Mouse (Mus musculus) heart, embryonic 13.5 days (tissue): ENCODE measurements around the gene Kcnn1. TPM values are rescaled to one million over a fixed set of nuclear protein-coding genes. Genes with fewer than 3 reads are reported as not detected.
A peak's percentile ranks its signal among the peaks of the same experiment; 100 is the strongest.

Experiments used
- ATAC-seq: fragments of 200-750 bp; cut with Nextera tagmentation; 2 replicates; pipeline ENCODE4 v1.8.0; 2017; ENCODE audit warnings: moderate TSS enrichment; ENCODE audit not compliant: insufficient number of reproducible peaks, low FRiP score, low TSS enrichment; ENCODE audit errors: extremely low read depth
- H3K27ac ChIP-seq: fragments of 300-500 bp; sonication (generic); replicated peaks from 2 replicates; pipeline ENCODE4 v1.5.1; 2015; ENCODE audit warnings: moderate library complexity, mild to moderate bottlenecking, inconsistent platforms
- H3K27me3 ChIP-seq: fragments of 300-500 bp; sonication (generic); replicated peaks from 2 replicates; pipeline ENCODE4 v1.6.1; 2015; ENCODE audit warnings: mild to moderate bottlenecking, inconsistent platforms
- H3K36me3 ChIP-seq: fragments of 300-500 bp; sonication (generic); 2 replicates; pipeline ENCODE4 v1.6.1; 2015; ENCODE audit warnings: mild to moderate bottlenecking, inconsistent platforms
- H3K4me1 ChIP-seq: fragments of 300-500 bp; sonication (generic); 2 replicates; pipeline ENCODE4 v1.6.1; 2015; ENCODE audit warnings: inconsistent platforms
- H3K4me2 ChIP-seq: fragments of 300-500 bp; sonication (generic); 2 replicates; pipeline ENCODE4 v1.6.1; 2015; ENCODE audit warnings: inconsistent platforms, mild to moderate bottlenecking, moderate library complexity
- H3K4me3 ChIP-seq: fragments of 300-500 bp; sonication (generic); 2 replicates; pipeline ENCODE4 v1.5.1; 2015; ENCODE audit warnings: moderate library complexity, mild to moderate bottlenecking, inconsistent platforms
- H3K9ac ChIP-seq: fragments of 300-500 bp; sonication (generic); 2 replicates; pipeline ENCODE4 v1.6.1; 2015; ENCODE audit warnings: inconsistent platforms, mild to moderate bottlenecking, moderate library complexity
- H3K9me3 ChIP-seq: fragments of 300-500 bp; sonication (generic); 2 replicates; pipeline ENCODE4 v1.6.1; 2016; ENCODE audit warnings: inconsistent platforms
- WGBS: fragments of 180-500 bp; shearing (Covaris S2); methylation state at CpG from one replicate; pipeline ENCODE4 v1.1.7; 2015; ENCODE audit warnings: mixed read lengths; 5-methylcytosine and 5-hydroxymethylcytosine counted together
- polyA plus RNA-seq: library from polyadenylated mRNA; unstranded; fragments of >200 nt; fragmentation: Nextera tagmentation; extraction: Ambion mirVana; gene quantifications from 2 replicates; pipeline ENCODE4 v1.2.1, GENCODE M21; 2015

Gene Kcnn1
- polyA plus RNA-seq, 1 experiment from 2014 or later: 1.5 TPM

DNA sequence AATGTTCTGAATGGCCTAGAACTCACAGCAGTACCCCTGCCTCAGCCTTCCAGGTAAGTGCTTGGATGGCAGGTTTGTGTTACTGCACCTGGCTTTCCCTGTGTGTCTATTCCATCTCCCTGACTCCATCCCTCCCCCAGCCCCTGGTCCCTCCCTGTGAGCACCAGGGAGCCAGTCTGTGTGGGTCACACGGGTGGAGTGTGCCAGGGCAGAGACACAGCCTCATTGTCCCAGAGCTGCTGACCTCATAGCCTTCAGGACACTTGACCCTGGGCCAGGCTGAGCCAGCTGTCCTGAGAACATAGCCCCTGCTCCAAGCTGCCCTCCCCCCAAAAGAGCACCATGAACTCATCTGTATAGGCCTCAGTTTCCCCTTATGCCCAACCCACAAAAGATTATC, 55.8 kb downstream of the Kcnn1 start:
- no peak for ATAC-seq
- Histone ChIP-seq H3K4me2 (no peak overlapping the region), H3K9me3 (no peaks in the 10 kb centered on the region), H3K9ac (no peak overlapping the region), H3K36me3 (no peaks in the 10 kb centered on the region), H3K4me3 (no peak overlapping the region), H3K4me1 (peaks cover 13% of the 10 kb centered on the region), H3K27me3 (peaks cover 74% of the 10 kb centered on the region), H3K27ac (no peak overlapping the region)
- 44% methylated on average over 1 of the region's 1 CpGs for WGBS

DNA sequence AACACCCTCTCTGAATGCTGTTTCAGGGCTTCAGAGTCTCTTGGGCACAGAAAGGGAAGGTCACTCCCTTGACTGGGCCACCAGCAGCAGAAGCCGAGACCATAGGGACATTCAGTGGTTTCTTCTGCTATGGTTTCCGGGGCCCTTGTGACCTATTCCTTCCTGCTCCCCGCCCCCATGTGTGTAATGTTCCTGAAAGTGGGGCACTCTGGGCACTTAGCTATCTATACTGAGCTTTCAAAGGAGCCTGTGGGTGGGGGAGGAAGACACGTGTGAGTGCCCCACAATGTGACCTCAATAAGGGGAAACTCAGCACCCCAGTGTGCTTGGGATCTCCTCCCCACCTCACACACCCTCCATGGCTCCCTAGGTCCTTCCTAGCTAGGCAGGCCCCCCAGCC, 56.5 kb downstream of the Kcnn1 start:
- Histone ChIP-seq H3K4me3 (no peak overlapping the region), H3K27me3 (peaks cover 79% of the 10 kb centered on the region), H3K4me1 (peaks cover 13% of the 10 kb centered on the region), H3K36me3 (no peaks in the 10 kb centered on the region), H3K9ac (no peak overlapping the region), H3K27ac (no peak overlapping the region), H3K4me2 (no peak overlapping the region), H3K9me3 (no peaks in the 10 kb centered on the region)
- WGBS: 77% methylated on average over 4 of the region's 4 CpGs
- no peak for ATAC-seq

DNA sequence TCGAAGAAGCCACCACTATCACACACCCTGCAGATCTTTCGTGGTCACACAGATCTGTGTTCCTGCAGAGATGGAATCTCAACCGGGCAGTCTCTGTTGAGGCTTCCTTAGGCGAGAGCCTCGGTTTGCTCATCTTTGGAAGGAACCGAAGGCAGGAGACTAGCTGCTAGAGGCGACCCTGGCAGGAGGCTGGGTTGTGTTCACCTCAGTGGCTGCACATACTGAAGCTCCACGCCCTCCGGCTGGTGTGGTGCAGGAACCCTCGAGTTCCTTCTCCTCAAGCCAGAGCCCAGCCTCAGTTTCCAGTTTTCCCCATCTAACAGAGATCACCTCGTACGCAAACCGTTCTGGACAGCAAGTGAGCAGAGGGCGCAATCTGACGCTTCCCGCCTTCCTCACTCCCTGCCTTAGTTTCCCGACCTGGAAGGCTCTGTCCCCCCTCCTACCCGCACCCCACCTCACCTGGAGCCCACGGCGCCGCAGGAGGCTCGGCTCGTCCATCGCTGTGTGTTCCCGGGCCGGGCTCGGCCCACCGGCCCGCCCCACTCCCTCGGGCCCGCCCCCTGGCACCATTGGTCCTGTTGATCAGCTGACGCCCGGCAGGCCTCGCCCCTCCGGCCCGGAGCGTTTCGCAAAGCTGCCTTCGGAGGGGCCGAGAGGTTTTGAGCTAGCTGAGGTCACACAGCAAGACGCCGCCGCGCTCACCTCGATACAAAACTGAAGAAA, 58.4 kb downstream of the Kcnn1 start, which contains the start of gene Mast3:
Gene Mast3, minus strand, starts transcription at position 574 of the 726 bp plus-strand sequence.
- ATAC-seq: peak; percentile 63; the same call in 1 of the 2 replicates
- 1% methylated on average over 45 of the region's 45 CpGs for WGBS
- Histone ChIP-seq H3K27ac (no peak within 1 kb of the TSS), H3K9ac (peak within 1 kb of the TSS; percentile 75), H3K36me3 (no peaks in the 10 kb centered on the region), H3K4me2 (peak within 1 kb of the TSS; percentile 95), H3K9me3 (no peaks in the 10 kb centered on the region), H3K4me1 (peaks cover 13% of the 10 kb centered on the region), H3K27me3 (peaks cover 79% of the 10 kb centered on the region), H3K4me3 (peak within 1 kb of the TSS; percentile 63)

- no peaks in the 10 kb centered on the region for H3K9me3 ChIP-seq
- 0 out of 2 replicates have a peak, but pooled peaks have one; percentile 10 for ATAC-seq
- under 1% methylated on average over 43 of the region's 47 CpGs for WGBS
- H3K9ac ChIP-seq: peak overlapping the region; percentile 75
- H3K4me2 ChIP-seq: peak overlapping the region; percentile 95
- H3K4me1 ChIP-seq: peaks cover 13% of the 10 kb centered on the region
- no peak overlapping the region for H3K27ac ChIP-seq
- H3K4me3 ChIP-seq: peak overlapping the region; percentile 63
- no peaks in the 10 kb centered on the region for H3K36me3 ChIP-seq
- H3K27me3 ChIP-seq: peaks cover 81% of the 10 kb centered on the region
Measured at GRCm38 (mm10) chr8:70803761-70804480, 59.1 kb downstream of the Kcnn1 start.

DNA sequence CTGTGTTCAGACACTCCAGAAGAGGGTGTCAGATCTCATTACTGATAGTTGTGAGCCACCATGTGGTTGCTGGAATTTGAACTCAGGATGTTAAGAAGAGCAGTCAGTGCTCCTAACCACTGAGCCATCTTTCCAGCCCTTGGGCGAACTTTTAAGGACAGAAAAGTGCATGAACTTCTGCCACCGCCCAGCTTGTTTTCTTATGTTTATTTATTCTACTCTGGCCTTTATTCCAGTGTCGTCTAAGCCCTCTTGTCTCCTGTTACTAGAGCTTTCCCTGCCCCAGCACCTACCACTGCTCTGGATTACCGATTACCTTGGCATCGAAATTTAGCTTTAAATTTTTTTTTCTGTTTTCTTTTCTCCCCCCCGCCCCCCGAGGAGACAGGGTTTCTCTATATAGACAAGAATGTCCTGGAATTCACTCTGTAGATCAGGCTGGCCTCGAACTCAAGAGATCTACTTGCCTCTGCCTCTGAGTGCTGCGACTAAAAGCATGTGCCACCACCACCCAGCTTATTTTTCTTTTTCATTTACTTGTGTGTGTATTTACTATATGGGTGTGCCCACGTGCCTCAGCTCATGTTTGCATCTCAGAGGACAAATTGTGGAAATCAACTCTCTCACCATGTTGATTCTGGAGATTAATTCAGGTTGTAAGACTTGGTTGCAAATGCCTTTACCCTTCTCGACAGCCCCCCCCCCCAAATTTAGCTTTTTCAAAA, 60.1 kb downstream of the Kcnn1 start:
- peak overlapping the region; percentile 95 for H3K4me2 ChIP-seq

GRCm38 (mm10) chr8:70801830-70802229, 61.2 kb downstream of the Kcnn1 start:
- ATAC-seq: no peak
- H3K27me3 ChIP-seq: peaks cover 85% of the 10 kb centered on the region
- H3K9ac ChIP-seq: no peak overlapping the region
- WGBS: 64% methylated on average over 1 of the region's 1 CpGs
- H3K4me2 ChIP-seq: no peak overlapping the region
- no peak overlapping the region for H3K4me3 ChIP-seq
- no peaks in the 10 kb centered on the region for H3K9me3 ChIP-seq
- H3K36me3 ChIP-seq: no peaks in the 10 kb centered on the region
- no peak overlapping the region for H3K27ac ChIP-seq
- peaks cover 21% of the 10 kb centered on the region for H3K4me1 ChIP-seq

More for the DNA sequence above, 60.1 kb downstream of the Kcnn1 start:
- H3K27ac ChIP-seq: no peak overlapping the region
- H3K9ac ChIP-seq: no peak overlapping the region
- peaks cover 16% of the 10 kb centered on the region for H3K4me1 ChIP-seq
- no peak for ATAC-seq
- no peak overlapping the region for H3K4me3 ChIP-seq
- H3K27me3 ChIP-seq: peaks cover 88% of the 10 kb centered on the region
- H3K9me3 ChIP-seq: no peaks in the 10 kb centered on the region
- no peaks in the 10 kb centered on the region for H3K36me3 ChIP-seq
- 59% methylated on average over 11 of the region's 11 CpGs for WGBS

GRCm38 (mm10) chr8:70801156-70801555, 61.9 kb downstream of the Kcnn1 start:
- Histone ChIP-seq H3K36me3 (no peaks in the 10 kb centered on the region), H3K9me3 (no peaks in the 10 kb centered on the region), H3K27me3 (peaks cover 86% of the 10 kb centered on the region), H3K4me1 (peaks cover 26% of the 10 kb centered on the region), H3K9ac (no peak overlapping the region), H3K27ac (no peak overlapping the region), H3K4me2 (no peak overlapping the region), H3K4me3 (no peak overlapping the region)
- ATAC-seq: no peak
- 26% methylated on average over 15 of the region's 15 CpGs for WGBS

DNA sequence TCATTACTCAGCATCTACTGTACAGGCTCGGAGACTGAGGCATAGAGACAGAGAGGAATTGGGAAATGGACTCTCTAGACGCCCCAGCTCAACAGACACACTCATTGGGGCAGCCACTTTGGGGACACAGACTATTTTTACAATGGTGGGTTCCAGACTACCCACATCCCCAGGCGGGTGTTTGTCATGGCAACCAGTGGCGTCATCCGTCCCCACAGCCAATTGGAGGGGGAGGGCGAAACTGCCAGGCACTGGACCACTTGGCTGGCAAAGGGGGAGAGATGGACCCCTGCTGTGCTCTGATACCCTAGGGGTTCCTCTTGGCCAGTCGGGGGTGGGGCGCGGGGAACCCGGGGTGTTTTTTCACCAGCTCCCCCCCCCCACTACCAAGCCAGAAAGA, 62.4 kb downstream of the Kcnn1 start:
- Histone ChIP-seq H3K27ac (no peak overlapping the region), H3K4me2 (no peak overlapping the region), H3K4me3 (no peak overlapping the region), H3K4me1 (peaks cover 26% of the 10 kb centered on the region), H3K9ac (no peak overlapping the region), H3K36me3 (no peaks in the 10 kb centered on the region), H3K27me3 (peaks cover 86% of the 10 kb centered on the region), H3K9me3 (no peaks in the 10 kb centered on the region)
- ATAC-seq: no peak
- WGBS: 44% methylated on average over 10 of the region's 10 CpGs

DNA sequence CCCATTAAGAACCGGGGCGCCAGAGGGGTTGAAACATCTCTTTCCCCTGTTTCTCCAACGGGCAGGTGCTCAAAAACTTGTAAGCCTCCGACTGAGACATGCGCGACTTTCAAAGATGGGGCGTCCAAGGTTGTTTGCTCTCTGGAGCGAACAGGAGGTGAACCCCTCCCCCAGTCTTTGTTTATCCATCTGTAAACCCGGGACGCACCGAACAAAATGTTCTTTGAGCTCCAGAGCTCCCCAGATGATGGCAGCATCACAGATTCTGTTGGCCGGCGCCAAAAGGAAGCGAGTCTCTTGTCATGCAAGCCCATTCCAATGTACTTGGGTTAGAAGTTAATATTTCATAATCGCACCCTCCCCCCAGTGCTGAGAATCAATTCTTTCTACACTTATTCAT, 64.8 kb downstream of the Kcnn1 start:
- H3K9me3 ChIP-seq: no peaks in the 10 kb centered on the region
- peak overlapping the region; percentile 65 for H3K4me3 ChIP-seq
- H3K27me3 ChIP-seq: peaks cover 91% of the 10 kb centered on the region
- peaks cover 16% of the 10 kb centered on the region for H3K4me1 ChIP-seq
- no peak overlapping the region for H3K27ac ChIP-seq
- H3K4me2 ChIP-seq: peak overlapping the region; percentile 83
- WGBS: 14% methylated on average over 15 of the region's 15 CpGs
- ATAC-seq: no peak
- no peaks in the 10 kb centered on the region for H3K36me3 ChIP-seq
- H3K9ac ChIP-seq: peak overlapping the region; percentile 81; the same call in 1 of the 2 replicates

- ATAC-seq: peak; percentile 79
- H3K4me1 ChIP-seq: peaks cover 24% of the 10 kb centered on the region
- H3K9me3 ChIP-seq: no peaks in the 10 kb centered on the region
- peak overlapping the region; percentile 65 for H3K4me3 ChIP-seq
- no peak overlapping the region for H3K27ac ChIP-seq
- peak overlapping the region; percentile 83 for H3K4me2 ChIP-seq
- H3K9ac ChIP-seq: peak overlapping the region; percentile 81
- WGBS: under 1% methylated on average over 52 of the region's 57 CpGs
- H3K36me3 ChIP-seq: no peaks in the 10 kb centered on the region
- H3K27me3 ChIP-seq: peaks cover 87% of the 10 kb centered on the region
Measured at GRCm38 (mm10) chr8:70797081-70798070, 65.7 kb downstream of the Kcnn1 start.
